Mouse (Mus musculus): Measurements from ENCODE around the gene Cnn1.

The Cnn1 gene

DNA sequence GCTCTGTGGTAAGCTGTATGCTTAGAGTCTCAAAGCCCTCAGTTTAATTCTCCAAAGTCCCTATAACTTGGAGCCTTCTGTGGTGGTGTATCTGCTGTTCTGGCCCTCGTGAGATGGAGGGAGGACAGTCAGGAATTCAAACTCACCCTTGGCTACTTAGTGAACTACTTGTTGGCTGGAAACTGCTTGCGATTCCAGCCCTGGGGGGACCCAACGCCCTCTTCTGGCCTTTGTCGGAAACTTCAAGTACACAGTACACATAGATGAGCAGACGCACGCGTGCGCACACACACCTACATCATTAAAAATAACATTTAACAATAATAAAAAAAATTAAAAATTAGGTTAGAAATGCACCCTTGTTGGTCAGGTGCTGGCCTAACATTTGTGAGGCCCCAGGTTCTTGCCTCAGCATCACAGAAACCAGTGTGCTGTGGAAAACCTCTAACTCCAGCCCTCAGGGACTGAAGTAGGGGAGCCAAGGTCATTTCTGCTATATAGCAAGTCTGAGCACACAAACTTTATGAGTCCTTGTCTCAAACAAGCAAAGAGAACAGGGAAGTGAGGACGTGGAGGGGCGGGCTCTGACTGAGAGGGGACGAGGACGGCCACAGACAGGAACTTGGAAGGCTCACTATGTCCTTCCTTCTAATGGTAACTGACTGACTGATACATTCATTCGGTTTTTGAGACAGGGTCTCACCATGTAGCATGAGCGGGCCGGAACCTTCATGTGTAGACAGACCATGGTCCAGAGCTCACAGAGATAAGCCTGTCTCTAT is 26.4 kb downstream of the Cnn1 start:
- in situ Hi-C loops (cut with MboI): no loop called here

DNA sequence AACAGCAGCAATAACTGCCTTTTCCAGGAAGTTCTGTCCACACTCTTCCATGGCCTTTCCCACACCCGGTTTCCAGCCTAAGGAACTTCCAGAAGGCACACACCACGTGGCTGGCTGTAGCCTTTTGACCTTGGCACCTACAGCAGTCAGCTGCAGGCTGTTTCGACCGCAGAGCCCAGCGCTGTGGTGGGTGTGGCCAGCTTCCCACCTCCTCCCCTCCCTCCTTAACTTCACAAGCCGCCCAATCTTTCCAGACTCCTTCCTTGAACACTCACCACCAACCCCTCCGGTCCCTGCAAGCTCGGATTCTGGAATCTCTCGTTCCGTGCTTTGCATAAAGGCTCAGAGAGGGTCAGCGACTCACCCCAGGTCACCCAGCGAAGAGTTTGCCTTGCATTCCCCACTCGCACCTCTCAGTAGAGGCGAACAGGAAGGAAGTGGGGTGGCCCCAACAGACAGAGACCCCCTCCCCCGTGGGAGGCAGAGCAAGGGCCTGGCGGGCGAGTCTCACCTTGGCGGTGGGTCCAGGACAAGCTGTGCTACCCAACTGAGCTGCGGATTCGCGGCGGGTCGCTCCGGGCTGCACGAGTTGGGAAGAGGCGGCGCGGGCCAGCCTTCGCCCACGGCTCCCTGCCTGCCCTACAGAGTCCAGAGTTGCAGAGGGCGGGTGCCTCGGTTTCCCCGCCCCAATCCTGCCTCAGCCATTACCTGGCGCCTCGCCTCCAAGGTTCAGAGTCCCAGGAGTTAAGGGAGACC is 32.4 kb downstream of the Cnn1 start:
- in situ Hi-C loops (cut with MboI): no loop called here

DNA sequence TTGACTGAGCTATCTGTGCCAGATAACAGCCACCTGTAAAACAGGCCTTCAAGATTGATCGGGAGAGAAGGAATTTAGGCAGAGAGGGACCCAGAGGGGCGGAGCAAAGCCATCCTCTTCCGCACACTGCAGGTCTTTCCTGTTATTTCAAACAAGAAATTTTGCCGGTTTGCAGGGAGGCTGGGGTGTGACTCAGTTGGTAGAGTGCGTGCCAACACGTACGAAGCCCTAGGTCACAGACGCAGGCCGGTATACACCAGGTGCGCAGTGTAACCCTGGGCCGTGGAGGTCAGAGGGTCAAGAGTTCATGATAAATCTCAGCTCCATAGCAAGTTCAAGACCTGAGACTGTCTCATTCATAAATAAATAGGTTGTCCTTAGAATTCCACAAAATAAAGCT is 33.2 kb downstream of the Cnn1 start:
- in situ Hi-C loops (cut with MboI): no loop called here

DNA sequence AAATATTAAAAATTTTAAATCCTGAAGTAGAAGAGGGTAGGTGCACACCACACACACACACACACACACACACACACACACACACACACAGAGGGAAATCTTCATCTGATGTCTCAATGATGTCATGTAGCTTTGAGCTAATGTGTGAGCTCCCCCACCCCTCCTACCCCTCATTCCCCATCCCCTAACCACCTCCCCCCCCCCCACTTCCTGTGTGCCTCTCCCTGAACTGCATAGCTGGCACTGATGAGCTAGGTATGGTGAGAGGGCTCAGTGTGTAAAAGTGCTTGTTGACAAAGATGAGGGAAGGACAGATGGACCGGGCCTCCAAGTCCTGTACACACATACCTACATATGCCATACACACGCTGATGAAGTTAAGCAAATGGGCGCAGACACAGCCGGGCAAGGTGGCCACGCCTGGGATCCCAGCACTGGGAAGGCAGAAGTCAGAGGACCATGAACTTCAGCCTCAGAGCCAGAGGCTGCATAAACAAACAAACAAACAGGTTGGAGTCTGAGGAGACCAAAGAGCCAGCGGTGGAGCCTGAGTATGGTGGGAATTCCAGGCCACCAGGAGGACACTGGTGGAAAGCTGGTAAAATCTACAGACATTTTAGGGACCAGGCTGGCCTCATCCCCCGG is 35.4 kb downstream of the Cnn1 start:
- in situ Hi-C loops (cut with MboI): no loop called here

DNA sequence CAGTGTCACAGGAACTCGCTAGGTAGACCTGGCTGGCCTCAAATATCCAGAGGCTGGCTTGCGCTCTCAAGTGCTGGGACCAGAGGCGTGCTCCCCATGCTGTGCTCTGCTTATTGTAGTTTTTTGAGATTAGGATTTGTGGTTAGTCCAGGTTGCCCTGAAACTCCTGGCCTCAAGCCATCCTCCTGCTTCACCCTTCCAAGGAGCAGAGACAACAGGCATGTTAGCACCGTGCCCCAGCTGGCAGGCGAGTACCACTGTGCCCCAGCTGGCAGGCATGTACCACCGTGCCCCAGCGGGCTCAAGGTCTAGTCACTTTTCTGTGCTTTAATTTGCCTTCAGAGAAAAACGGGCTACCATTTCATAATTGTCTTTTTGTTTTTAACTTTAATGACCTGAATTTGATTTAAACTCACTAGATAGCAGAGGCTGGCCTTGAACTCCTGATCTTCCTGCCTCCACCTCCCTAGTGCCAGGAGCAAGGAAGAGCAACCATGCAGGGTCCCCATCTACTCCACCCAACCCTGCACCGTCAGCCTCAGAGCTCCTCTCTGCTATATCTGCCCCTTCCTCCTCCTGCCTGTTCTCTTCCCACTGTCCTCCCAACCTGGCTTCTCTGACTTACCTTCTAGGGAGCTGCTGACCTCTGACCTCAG is 36.1 kb downstream of the Cnn1 start:
- in situ Hi-C loops (cut with MboI): no loop called here

DNA sequence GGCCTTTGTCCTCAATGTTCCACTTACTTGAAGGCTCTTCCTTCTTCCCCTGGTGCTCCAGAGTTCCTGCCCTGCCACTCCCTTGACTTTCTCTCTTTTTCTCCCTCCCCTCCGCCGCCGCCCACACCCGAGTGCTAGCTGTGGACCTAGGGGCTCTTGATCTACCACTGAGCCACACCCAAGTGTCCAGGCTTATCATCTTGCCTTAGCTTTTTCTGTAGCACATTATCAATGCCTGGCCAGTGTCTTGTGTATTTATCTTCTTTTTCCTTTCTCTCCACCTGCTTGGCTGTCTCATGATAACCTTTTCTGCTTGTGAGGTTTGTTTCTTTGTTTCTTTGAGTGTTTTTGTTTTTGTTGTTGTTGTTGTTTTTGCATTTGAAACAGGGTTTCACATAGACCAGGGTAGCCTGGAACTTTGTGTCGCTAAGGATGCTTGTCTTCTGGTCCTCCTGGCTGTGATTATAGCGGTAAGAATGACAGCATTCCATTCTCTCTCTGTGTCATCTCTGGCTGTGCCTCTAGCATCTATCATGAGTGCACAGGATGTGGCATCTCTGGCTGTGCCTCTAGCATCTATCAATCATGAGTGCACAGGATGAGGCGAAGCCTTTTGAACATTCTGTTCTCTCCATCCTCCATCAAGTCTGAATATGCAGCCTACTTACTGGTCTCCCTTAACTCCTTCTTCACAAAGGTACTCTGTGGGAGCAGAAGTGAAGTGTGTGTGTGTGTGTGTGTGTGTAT is 36.8 kb downstream of the Cnn1 start, which contains the start of gene Acp5:
Acp5 (minus strand) TSS at position 68 of the 747 bp plus-strand sequence.
- in situ Hi-C loops (cut with MboI): no loop called here

DNA sequence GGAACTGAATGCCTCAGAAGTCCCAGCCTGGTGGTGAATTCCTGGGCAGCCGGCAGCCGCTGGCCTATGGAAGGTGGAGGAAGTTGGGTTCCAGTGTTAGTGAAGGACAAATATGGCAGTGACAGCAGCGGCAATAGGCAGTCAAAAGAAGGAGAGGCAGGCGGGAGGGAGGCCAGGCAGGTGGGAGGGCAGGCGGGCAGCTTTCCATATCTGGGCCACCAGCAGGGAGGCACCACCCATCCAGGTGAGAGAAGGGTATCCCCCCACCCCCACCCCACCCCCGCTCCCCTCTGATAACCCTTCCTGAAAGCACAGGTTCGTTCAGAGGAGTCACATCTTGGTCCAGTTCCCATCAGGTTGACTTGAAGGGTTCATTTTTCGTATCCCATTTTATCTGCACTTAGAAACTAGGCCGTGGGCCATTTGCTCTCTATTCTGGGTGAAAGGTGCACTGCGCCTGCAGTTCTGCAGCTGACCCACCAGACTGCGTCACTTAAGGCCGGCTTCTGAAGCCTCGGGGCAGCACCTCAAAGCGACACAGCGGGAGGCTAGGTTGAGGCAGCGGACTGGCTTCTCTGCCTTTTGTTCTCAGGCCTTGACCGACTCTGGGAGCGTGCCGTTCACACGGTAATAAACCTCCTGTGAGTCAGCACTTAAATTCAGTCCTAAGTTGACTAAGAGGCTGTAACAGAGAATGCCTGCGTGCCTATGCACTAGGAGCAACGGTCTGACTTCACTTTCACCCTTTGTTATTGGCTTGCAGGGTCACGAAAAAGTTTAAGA is 37.9 kb downstream of the Cnn1 start:
- in situ Hi-C loops (cut with MboI): no loop called here

DNA sequence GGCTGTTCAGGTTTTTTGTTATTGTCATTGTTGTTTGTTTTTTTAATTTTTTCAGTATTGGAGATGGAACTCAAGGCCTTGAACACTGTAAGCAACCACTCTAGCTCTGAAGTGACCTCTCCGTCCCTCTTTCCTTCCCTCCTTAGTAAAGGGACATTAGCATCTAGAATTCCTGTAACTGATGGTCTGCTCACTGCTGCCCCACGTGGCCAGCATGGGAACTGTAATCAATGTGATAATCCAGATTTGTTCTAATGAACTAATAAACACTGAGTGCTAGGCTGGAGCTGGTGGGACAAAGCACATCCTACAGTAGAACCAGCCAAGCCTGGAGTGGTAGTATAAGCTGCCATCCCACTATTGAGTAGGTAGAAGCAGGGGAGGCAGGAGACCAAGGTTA is 39.5 kb downstream of the Cnn1 start:
- in situ Hi-C loops (cut with MboI): no loop called here

DNA sequence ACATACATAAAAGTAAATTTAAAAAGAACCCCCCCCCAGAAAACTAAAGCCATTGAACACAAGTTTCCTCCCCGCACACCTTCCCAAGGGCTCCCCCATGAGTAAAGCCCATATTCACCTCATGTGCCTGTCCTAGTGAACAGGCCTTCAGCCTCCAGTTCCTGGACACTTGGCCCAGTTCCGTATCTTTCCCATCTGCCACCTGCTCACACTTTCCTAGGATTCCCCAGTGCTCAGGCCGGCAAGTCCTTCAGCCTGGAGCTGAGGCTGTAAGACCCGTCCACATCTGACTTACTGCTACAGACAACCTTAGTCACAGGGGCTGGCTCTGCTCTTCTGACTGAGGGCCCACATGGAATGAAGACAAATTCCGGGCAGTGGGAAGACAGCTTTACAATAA is 40.7 kb downstream of the Cnn1 start:
- in situ Hi-C loops (cut with MboI): no loop called here

DNA sequence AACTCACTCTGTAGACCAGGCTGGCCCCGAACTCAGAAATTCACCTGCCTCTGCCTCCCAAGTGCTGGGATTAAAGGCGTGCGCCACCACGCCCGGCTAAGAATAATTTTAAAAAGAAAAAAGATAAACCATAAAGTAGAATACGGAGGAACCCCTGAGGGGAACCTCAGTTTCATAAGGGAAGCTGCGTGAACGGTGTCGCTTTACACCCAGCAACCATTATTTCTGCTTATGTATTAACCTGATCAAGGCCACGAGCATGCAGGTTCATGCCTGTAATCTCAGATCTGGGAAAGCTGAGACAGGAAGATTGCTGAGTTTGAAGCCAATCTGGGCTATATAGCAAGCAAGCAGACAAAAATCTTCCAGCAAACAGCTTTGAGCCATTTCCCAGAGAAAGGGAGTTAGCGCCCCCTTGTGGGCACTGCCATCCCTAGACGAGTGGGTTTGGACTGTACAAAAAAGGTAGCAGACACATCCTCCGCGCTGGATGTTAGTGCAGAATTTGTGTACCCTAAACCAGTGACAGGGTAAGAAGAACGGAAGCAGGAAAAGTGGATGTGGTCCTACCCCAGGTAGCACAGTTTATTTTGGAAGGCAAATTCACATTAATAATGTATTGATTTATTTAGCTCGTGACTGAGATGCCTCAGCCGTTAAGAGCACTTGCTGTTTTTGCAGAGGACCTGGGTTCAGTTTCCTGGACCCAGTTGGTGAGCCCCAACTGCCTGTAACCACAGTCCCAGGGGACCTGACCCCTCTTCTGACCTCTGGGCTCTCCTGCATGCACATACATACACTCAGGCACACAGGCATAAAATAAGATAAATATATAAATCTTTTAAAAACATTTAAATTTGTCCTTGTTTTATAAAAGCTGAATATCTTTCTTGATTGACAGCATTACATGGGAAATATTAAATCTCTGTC is 44.4 kb downstream of the Cnn1 start:
- in situ Hi-C loops (cut with MboI): no loop called here

DNA sequence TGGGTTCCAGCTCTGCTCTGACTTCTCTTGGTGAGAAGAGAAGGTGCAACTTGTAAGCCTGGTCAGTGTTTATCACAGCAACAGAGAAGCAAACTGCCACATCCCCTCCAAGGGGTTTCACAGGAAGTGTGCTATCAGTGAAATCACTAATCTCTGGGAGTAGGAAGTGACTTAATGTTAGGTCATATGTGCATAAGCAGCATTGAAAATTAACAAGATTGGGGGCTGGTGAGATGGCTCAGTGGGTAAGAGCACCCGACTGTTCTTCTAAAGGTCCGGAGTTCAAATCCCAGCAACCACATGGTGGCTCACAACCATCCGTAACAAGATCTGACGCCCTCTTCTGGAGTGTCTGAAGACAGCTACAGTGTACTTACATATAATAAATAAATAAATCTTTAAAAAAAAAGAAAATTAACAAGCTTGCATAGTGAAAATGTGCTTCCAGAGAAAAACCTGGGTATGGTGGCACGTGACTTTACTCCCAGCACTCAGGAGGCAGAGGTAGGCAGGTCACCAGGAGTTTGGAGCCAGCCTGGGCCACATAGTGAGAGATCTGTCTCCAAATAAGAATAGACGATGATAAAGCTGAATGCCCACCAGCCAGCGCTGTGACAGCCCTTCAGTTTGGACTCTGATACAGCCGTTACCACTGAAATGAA is 45.4 kb downstream of the Cnn1 start:
- in situ Hi-C loops (cut with MboI): no loop called here

DNA sequence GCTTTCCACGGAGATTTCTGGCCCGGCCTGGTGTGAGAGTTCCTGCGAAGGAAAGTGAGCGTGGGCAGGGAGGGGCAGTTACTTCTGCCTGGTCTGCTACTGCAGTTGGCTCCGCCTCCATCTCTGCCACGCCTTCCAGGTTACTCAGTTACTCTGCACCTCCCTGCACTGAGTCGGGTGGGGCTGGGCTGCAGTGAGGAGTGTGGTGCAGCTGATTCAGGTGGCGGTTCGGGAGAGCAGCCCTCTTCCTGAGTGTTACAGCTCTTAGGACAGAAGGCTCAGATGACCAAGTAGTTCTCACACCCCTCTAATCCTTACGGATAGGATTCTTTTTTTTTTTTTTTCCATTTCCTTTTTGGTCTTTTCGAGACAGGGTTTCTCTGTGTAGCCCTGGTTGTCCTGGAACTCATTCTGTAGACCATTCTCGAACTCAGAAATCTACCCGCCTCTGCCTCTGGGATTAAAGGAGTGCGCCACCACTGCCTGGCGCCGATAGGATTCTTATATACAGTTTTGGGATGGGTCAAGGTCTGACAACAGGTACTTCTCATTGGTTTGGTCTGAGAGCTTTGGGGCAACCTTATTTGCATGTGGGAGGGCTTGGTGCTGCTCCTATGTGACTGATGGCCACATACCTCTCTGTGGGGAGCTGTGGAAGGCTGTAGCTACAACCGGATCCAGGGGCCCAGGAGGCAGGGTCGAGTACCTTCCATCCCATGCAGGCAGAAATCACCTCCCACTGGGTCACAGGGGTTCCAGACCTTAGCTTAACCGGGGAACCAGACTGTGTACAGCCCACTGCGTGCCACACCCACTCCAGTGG is 50.6 kb downstream of the Cnn1 start:
- in situ Hi-C loops (cut with MboI): loop anchor here (10.0 kb wide), 2 partner anchors 75 to 85 kb away; partner anchors contain the start of gene Zfp809

DNA sequence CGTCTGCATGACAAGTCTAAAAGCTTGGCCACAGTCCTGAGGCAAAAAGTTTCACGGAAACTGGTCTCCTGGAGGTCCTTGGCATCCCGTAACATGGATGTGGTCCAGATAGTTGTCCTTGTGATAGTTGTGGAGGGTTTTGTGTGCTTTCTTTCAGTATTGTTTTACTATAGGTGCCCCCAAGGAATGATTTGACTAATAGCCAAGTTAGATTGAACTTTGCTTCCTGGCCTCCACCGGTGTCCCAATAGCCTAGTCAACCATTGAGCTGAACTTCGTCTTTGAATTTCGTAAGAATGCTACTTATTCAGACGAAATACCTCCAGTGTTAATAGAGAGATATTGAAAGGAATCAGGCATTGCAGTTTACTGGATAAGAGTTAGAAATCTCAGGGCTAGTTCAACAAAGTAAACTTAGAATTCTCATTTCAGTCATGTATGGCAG is 51.3 kb downstream of the Cnn1 start:
- in situ Hi-C loops (cut with MboI): loop anchor here (10.0 kb wide), 2 partner anchors 75 to 85 kb away; partner anchors contain the start of gene Zfp809

DNA sequence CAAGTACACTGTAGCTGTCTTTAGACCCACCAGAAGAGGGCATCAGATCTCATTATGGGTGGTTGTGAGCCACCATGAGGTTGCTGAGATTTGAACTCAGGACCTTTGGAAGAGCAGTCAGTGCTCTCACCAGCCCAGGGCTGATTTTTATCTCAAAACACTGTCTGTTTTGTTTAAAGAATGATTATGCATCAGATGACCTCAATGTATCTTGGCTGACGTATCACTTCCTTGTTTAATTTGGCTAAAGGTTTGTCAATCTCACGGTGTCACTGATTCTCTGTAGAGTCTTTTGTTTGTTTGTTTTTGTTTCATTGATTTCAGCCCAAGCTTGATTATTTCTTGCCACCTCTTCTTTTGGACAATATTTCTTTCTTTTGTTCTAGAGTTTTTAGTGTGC is 51.9 kb downstream of the Cnn1 start:
- in situ Hi-C loops (cut with MboI): loop anchor here (10.0 kb wide), 2 partner anchors 74 to 86 kb away; partner anchors contain the start of gene Zfp809

DNA sequence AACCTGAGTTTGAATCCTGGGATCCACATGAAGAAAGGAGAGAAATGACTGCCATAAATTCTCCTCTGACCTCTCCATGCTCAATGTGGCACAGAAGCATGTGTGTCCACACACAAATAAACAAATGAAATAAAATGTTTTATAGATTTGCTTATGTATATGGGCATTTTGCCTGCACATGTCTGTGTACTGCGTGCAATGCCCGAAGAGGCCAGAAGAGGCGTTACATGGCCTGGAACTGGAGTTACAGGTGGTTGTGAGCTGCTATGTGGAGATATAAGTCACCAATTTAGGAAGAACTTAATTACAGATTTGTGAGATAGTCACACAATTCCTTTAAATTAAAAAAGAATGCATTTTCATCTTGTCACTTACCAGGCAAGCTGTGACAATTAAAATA is 54.8 kb downstream of the Cnn1 start:
- in situ Hi-C loops (cut with MboI): loop anchor here (10.0 kb wide), 2 partner anchors 71 to 89 kb away; partner anchors contain the start of gene Zfp809

DNA sequence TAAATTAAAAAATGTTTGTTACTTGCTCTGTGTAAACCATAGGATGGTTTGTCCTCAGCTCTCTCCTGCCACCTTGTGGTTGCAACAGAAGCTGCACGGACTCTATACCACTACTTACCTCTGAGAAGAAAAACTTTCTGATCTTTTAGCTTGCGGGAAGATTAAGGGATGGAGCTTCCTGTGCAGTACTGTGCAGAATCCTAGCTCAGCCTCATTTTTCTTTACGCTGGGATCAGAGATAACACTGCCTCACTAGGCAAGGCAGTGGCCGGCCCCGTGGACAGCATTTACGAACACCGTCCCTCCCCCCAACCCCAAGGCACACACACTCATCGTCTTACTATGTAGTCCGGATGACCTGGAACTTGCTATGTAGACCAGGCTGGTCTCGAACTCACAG is 56.6 kb downstream of the Cnn1 start:
- in situ Hi-C loops (cut with MboI): loop anchor here (10.0 kb wide), 2 partner anchors 69 to 91 kb away; partner anchors contain the start of gene Zfp809

DNA sequence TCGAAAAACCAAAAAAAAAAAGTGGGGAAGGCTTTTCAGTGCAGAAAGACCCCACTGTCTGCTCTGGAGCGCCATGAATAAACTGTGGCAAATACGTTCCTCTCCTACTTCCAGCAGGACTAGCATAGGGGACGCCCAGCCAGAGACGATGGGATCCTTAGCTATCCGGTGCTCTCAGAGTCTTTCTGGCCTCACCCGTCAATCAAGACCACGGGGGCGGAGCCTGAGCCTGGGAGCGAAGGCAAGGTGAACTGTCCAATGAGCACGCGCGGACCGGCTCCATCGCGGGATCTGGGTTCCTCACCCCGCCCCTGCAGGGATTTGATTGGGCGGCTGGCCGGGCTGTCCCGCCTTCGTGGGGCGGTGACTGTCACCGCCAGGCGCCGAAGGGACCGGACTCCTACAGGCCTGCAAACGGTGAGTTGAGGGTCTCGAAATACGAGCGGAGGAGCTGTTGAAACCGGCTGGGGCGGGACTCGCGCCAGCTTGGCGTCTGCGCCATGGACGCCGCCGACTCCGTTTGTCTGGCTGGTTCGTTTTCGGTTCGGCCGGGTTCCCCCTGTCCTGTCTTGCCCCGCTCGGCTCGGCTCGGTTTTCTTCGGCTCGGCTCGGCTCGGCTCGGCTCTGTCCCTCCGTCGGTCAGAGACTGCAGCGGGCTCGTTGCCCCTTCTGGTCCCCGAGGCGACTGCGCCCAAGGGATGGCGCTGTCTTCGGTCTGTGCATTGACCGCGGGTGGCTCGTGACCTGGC is 57.7 kb downstream of the Cnn1 start, which contains the start of gene Pigyl:
Pigyl (plus strand) TSS at position 350 of the 749 bp plus-strand sequence.
- in situ Hi-C loops (cut with MboI): loop anchor here (10.0 kb wide), 2 partner anchors 68 to 92 kb away; partner anchors contain the start of gene Zfp809
